Mouse (Mus musculus) layer of hippocampus, adult 8-10 months (tissue): ENCODE measurements around the gene C8g. TPM values are rescaled to one million over a fixed set of nuclear protein-coding genes. Genes with fewer than 3 reads are reported as not detected.

Source experiments
- DNase-seq, 2 experiments: peaks; one replicate each; pipeline ENCODE4 v3.0.0; 2022; ENCODE audit warnings: low spot score in 2 of 2
- total RNA-seq, 4 experiments: library from RNA; stranded (reverse); gene quantifications; 2 replicates each; pipeline ENCODE4 v1.2.4; 2022

C8g gene
- total RNA-seq, result 1 to 10 TPM in 3 of 4 experiments, under 1 TPM in 1; 0.77 to 1.4 (median 1.2) TPM

GRCm38 (mm10) chr2:25501593-25502486, at the start of gene C8g:
Gene C8g, minus strand, starts transcription at chr2:25501719.
- DNase-seq, result no peak

- peak; percentile 35 to 38 for DNase-seq
Observed at GRCm38 (mm10) chr2:25551186-25551585, 49.7 kb upstream of the C8g start.

GRCm38 (mm10) chr2:25549021-25549991, 47.8 kb upstream of the C8g start:
- DNase-seq, result peak in 1 of 2 experiments; percentile 5

- DNase-seq, result peak; percentile 98 to 99
Observed at GRCm38 (mm10) chr2:25546811-25547491, 45.4 kb upstream of the C8g start, which contains the start of gene Traf2. Gene Traf2, minus strand, starts transcription at chr2:25546940.

- no peak for DNase-seq
Observed at GRCm38 (mm10) chr2:25545996-25546810, 44.7 kb upstream of the C8g start.

GRCm38 (mm10) chr2:25541644-25542367, 40.3 kb upstream of the C8g start:
- DNase-seq, result no peak

- DNase-seq, result no peak
Observed at GRCm38 (mm10) chr2:25540541-25540948, 39.0 kb upstream of the C8g start.

GRCm38 (mm10) chr2:25536531-25536930, 35.0 kb upstream of the C8g start:
- no peak for DNase-seq

- DNase-seq, result no peak
Observed at GRCm38 (mm10) chr2:25534866-25535182, 33.3 kb upstream of the C8g start.

GRCm38 (mm10) chr2:25534178-25534865, 32.8 kb upstream of the C8g start:
- peak in 1 of 2 experiments; percentile 38 for DNase-seq

GRCm38 (mm10) chr2:25533707-25534106, 32.2 kb upstream of the C8g start:
- DNase-seq, result no peak

GRCm38 (mm10) chr2:25526510-25527302, 25.2 kb upstream of the C8g start:
- no peak for DNase-seq

- no peak for DNase-seq
Observed at GRCm38 (mm10) chr2:25509912-25510311, 8.4 kb upstream of the C8g start.

GRCm38 (mm10) chr2:25506964-25507363, 5.4 kb upstream of the C8g start:
- DNase-seq, result no peak

- DNase-seq, result no peak
Observed at GRCm38 (mm10) chr2:25505860-25506259, 4.3 kb upstream of the C8g start.

- no peak for DNase-seq
Observed at GRCm38 (mm10) chr2:25505000-25505399, 3.5 kb upstream of the C8g start.

- no peak for DNase-seq
Observed at GRCm38 (mm10) chr2:25504538-25504937, 3.0 kb upstream of the C8g start.

- no peak for DNase-seq
Observed at GRCm38 (mm10) chr2:25502726-25503125, 1.2 kb upstream of the C8g start.
